Mouse (Mus musculus) brain, embryonic 14.5 days (tissue): ENCODE data around the gene Mxi1. TPM values are rescaled to one million over a fixed set of nuclear protein-coding genes. Genes with fewer than 3 reads are reported as not detected.
A peak's percentile ranks its signal among the peaks of the same experiment; 100 is the strongest.
"Not testable (repeated sequence)": the region's sequence is repeated elsewhere in the genome, so short reads cannot be mapped to it uniquely, and the experiment has no call there.

ENCODE experiments used
- DNase-seq: peaks from one replicate; pipeline ENCODE4 v3.0.0-alpha.2; 2011; ENCODE audit warnings: low read depth
- CTCF ChIP-seq: fragments of 200-500 bp; IDR thresholded peaks from 2 replicates; pipeline ENCODE4 v1.5.1; 2012; ENCODE audit warnings: inconsistent platforms, mild to moderate bottlenecking, moderate library complexity, borderline replicate concordance; ENCODE audit not compliant: insufficient read depth, insufficient read length; ENCODE audit errors: extremely low read depth
- POLR2A ChIP-seq: fragments of 200-500 bp; IDR thresholded peaks from 2 replicates; pipeline ENCODE4 v1.6.1; 2012; ENCODE audit warnings: mild to moderate bottlenecking, inconsistent platforms, borderline replicate concordance; ENCODE audit not compliant: poor library complexity, insufficient read depth, insufficient read length, severe bottlenecking; ENCODE audit errors: extremely low read depth
- polyA plus RNA-seq: library from polyadenylated mRNA; depleted of rRNA; stranded (reverse); fragments of >200 nt; gene quantifications from 2 replicates; pipeline ENCODE4 v1.2.3, GENCODE M21; 2012

Mxi1 gene
- polyA plus RNA-seq, 1 experiment = 44.2 TPM

- no peak for DNase-seq
- TF ChIP-seq CTCF (no peak), POLR2A (no peak)
Observed at GRCm38 (mm10) chr19:53389417-53389816, 79.1 kb downstream of the Mxi1 start.

- TF ChIP-seq POLR2A = no peak
- TF ChIP-seq CTCF = no peak
- DNase-seq = no peak
Observed at GRCm38 (mm10) chr19:53389851-53390431, 79.6 kb downstream of the Mxi1 start.

GRCm38 (mm10) chr19:53390495-53391007 is 80.2 kb downstream of the Mxi1 start, which contains the start of gene Smndc1:
TSS of gene Smndc1 (minus strand) at chr19:53390578.
- peak; percentile 84; the same call in 1 of the 2 replicates for TF ChIP-seq POLR2A
- TF ChIP-seq CTCF = no peak
- DNase-seq = peak; percentile 100

DNA sequence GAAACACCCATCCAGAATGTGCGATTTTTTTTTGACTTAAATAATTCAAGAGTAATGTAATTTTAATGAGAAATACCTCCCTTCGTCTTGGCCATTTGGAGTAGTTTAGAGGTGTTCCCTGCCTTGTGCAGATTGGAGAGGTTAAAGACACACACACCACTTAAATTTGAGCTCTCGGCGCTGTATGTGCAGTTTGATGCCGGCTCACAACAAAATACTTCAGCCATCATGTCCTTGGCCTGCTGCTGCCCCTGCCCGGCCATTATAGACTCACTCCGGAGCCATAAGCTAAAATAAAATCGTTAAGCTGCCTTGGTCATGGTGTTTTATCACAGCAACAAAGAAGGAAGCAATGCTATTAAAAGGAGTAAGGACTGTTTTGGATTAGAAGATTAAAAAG is 81.1 kb downstream of the Mxi1 start:
- no peak for TF ChIP-seq CTCF
- no peak for TF ChIP-seq POLR2A
- no peak for DNase-seq

DNA sequence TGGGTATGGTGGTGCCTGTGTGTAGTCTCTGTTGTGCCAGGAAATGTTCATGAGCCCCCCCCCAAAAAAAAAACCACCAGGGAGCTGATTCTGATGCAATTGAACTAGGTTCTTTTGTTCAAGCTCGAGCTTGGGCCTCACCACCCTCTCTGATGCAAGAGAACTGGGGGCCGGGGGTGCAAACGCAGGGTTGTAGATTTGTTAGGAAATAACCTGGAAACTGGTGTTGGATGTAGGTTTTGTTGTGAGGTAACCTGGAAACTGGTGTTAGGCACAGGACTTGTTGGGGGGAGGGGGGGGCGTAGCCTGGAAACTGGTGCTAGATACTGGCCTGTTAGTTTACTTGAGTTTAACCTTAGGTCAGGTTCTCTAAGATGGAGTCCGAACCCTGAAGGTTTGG is 81.5 kb downstream of the Mxi1 start:
- TF ChIP-seq POLR2A = no peak
- TF ChIP-seq CTCF = no peak
- DNase-seq = no peak

DNA sequence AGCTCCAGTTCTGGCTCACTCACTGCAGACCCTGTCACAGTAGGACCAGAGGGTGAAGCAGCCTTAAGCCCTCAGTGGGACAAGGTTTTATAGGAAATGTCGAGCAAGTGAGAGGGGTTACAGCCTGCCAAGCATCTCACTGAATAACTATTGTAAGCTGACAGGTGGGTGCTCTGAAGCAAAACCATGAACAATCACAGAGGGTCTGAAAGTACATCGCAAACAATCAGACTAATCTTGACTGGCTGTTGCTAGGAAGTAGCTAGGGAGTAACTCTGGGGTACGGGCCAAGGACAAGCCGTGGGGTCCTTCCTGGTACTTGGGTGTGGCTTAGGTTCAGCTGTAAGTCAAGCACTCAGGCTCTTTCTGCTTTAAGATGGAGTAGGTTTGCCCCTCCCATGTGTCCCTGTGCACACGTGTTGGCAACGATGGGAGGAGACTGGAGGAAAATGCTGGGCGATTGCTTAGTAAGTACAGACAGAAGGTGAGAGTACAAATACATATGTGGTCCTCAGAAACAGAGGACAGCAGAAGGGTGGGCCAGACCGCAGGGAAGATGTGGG is 82.5 kb downstream of the Mxi1 start:
- TF ChIP-seq POLR2A = no peak
- no peak for TF ChIP-seq CTCF
- DNase-seq = no peak

GRCm38 (mm10) chr19:53393646-53394045 is 83.3 kb downstream of the Mxi1 start:
- DNase-seq = no peak
- no peak for TF ChIP-seq POLR2A
- no peak for TF ChIP-seq CTCF

GRCm38 (mm10) chr19:53394552-53394951 is 84.2 kb downstream of the Mxi1 start:
- no peak for TF ChIP-seq CTCF
- no peak for TF ChIP-seq POLR2A
- peak; percentile 77 for DNase-seq

GRCm38 (mm10) chr19:53394956-53395355 is 84.6 kb downstream of the Mxi1 start:
- not testable (repeated sequence) for DNase-seq

- DNase-seq = not testable (repeated sequence)
Observed at GRCm38 (mm10) chr19:53395805-53396204, 85.5 kb downstream of the Mxi1 start.

DNA sequence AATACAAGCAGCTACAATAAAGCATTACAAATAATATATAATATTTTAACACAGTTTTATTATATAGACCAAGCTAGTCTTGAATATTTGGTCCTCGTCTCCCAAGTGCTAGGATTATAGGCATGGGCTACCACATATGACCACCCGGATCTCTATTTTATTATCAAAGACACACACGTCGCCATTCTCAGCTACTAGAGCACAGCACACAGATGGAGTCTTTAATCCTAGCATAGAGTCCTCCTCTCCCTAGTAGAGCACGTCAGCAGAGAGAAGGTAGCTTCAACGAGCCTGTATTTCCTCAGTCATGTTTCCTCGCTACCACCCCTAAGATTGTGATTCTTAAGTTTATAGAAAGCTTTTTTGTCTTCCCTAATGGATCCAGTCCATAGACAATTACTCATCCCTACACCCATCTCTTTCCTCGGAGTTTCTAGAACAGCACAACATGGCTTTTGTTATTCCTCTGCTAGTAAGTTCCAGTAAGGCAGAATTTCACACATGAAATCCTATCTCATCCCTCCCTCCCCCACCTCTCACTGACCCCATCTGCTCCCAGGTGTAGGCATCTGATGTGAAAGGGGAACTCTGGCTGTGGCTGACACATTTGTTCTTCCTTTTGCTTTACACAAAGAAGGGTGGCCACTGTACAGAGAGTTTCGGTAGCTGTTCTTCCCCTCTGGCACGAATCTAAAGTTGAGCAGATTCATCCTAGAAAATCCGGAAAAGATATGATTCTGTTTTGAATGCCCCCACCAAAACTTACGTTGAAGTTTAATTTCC is 87.3 kb downstream of the Mxi1 start:
- DNase-seq = no peak
- TF ChIP-seq POLR2A (no peak), CTCF (no peak)

- no peak for TF ChIP-seq POLR2A
- TF ChIP-seq CTCF = no peak
- DNase-seq = no peak
Observed at GRCm38 (mm10) chr19:53399213-53399612, 88.9 kb downstream of the Mxi1 start.

DNA sequence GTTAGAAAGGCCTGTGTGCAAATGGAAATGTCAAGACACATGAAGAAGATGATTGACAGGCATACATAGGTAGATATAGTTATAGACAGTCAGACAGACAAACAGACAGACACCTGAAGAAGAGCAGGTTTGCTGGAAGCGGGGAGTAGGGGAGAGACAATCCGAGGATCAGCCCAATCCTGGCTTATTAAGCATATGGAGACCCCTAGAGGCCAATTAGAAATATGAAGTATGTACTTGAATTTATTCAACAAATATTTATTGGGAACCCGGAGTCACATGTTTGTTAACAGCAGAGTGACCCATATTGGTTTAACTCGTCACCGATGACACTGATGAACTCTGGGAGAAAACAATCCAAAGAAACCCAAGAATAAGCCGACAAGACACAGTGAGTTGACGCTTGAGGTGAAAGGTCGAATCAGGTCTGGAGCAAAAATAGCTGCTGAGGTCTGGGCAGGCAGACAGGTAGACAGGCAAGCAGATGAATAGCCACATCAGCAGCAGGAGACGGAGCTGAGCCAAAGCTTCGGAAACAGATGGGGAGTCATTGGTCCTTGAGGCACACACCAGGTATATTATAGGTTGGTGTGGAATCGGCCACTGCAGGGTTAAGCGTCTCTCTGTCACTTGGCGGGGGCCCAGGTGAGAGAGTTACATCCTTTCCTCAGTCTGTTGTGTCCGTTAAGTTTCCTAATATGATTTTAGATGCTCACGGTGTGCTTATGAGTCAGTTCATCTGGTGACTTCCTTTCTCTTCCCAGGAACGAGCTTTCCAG is 90.2 kb downstream of the Mxi1 start:
- no peak for DNase-seq
- no peak for TF ChIP-seq CTCF
- no peak for TF ChIP-seq POLR2A

- DNase-seq = no peak
- no peak for TF ChIP-seq POLR2A
- no peak; the same call in 1 of the 2 replicates for TF ChIP-seq CTCF
Observed at GRCm38 (mm10) chr19:53402741-53403432, 92.6 kb downstream of the Mxi1 start.
